Mouse (Mus musculus) granulocyte monocyte progenitor cell, adult 5-6 weeks (primary cell): Measurements from ENCODE around the gene Ccdc134. TPM values are rescaled to one million over a fixed set of nuclear protein-coding genes. Genes with fewer than 3 reads are reported as not detected.
"Not testable (repeated sequence)": the region's sequence is repeated elsewhere in the genome, so short reads cannot be mapped to it uniquely, and the experiment has no call there.

Experiments
- ATAC-seq: replicated peaks from 2 replicates; pipeline ENCODE4 v1.8.0; 2016; ENCODE audit warnings: mild to moderate bottlenecking, moderate TSS enrichment, inconsistent platforms; ENCODE audit not compliant: poor library complexity, severe bottlenecking
- total RNA-seq, 2 experiments: library from RNA; stranded (forward) in 1 of 2; stranded (reverse) in 1 of 2; fragments of 200-712, 200-1000 nt in 1 of 2; fragments of >200 nt in 1 of 2; fragmentation: Nextera tagmentation in 1 of 2; gene quantifications; 2 replicates each; pipeline ENCODE4 v1.2.3; 2014 to 2017

Gene Ccdc134
- total RNA-seq (2014; fragmentation: Nextera tagmentation), result 11.0 and 26.5 TPM in 2 replicates
- total RNA-seq (2017), result 13.1 and 17.2 TPM in 2 replicates

- ATAC-seq, result peak; percentile 96
Observed at GRCm38 (mm10) chr15:82127426-82128374, at the start of gene Ccdc134. TSS of gene Ccdc134 (plus strand) at chr15:82127922.

DNA sequence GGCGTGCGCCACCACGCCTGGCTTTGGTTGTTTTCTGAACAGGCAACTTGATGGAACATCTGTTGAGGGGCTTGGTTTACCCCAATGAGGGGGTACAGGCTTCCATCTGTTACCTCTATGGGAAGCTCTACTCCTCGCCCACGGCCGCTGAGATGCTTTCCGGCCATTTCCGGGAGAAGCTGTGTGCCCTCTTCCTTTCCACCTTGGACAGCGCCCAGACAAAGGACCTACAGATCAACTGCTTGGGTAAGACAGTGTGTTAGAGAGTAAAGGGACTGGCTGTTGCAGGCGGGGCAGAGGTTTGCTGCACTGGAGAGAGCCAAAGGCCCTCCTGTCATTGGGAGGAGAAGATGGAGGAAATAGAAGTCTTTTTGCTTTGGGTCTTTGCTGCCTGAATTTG is 47.8 kb upstream of the Ccdc134 start:
- no peak for ATAC-seq

GRCm38 (mm10) chr15:82081161-82081560 is 46.6 kb upstream of the Ccdc134 start:
- peak; percentile 76 for ATAC-seq

DNA sequence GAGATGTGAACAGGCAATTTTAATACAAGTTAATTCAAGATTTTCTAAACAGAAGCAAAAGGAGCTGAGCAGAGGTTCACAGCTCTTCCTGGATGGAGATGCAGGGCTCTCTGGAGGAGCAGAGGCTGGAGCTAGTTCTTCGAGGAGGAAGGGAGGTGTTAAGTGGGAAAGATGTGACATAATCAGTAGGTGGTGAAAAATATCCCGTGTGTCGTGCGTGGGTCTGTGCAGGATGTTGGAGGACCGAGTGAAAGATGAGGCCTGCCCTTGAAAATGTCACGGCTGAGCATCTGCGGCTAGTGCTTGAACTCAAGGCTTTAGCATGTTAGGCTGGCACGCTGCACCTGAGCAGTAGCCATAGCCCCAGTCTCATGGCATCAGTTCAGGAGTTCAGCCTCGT is 42.1 kb upstream of the Ccdc134 start:
- ATAC-seq, result no peak

DNA sequence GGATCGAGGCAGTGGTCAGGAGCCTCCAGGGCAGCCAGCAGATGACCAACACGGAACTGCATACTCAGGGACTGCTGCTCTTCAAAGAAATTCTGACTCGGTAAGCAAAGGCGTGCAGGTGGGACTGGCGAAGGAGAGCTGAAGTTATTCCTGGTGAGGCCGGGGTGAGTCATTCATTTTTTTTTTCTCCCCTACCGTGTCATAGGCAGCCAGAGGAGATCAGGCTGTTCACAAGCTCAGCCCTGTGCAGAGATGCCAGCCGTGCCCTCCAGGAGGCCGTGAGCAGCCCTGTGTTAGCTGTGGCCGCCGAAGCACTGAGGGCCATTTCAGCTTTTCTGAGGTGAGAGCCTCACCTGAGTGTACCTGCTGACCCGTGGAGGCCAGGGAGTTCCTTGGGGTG is 41.6 kb upstream of the Ccdc134 start:
- ATAC-seq, result no peak

DNA sequence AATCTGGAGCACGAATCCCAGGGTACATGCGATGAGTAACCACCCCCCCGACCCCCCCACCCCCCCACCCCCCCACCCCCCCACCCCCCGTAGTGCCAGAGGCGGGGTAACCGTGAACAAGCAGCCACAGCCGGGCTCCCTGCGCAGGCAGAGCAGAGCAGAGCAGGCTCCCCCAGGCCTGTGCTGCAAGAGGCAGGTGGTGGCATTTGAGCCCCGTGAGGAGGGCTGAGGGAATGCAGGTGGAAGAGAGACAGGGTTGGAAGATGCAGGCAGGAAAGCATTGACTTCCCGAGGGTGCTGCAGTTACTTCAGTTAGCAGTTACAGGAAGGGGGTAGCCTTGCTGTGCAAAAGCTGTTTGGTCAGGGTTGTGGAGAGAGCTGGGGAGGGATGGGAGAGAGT is 40.5 kb upstream of the Ccdc134 start:
- peak; percentile 33; the same call in 1 of the 2 replicates for ATAC-seq

- no peak for ATAC-seq
Observed at GRCm38 (mm10) chr15:82091061-82091460, 36.7 kb upstream of the Ccdc134 start.

GRCm38 (mm10) chr15:82106953-82107555 is 20.7 kb upstream of the Ccdc134 start:
- ATAC-seq, result peak; percentile 46

DNA sequence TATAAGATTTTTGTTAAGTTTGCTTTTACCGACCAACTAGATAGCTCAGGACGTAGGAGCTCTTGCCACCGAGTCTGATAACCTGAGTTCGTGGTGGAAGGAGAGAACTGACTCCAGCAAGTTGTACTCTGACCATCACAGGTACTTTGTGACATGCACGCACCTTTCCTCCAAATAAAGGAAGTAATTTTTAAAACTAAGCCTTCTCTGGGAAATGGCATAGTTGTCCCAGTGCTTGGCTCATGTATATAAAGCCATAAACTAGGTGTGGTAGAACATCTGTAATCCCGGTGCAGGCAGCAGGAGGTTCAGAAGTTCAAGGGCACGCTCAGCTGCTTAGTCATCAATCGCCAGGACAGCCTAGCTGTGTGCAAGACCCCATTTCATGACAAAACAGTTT is 7.2 kb upstream of the Ccdc134 start:
- ATAC-seq, result no peak

- ATAC-seq, result not testable (repeated sequence)
Observed at GRCm38 (mm10) chr15:82126690-82127089, 1.0 kb upstream of the Ccdc134 start.

DNA sequence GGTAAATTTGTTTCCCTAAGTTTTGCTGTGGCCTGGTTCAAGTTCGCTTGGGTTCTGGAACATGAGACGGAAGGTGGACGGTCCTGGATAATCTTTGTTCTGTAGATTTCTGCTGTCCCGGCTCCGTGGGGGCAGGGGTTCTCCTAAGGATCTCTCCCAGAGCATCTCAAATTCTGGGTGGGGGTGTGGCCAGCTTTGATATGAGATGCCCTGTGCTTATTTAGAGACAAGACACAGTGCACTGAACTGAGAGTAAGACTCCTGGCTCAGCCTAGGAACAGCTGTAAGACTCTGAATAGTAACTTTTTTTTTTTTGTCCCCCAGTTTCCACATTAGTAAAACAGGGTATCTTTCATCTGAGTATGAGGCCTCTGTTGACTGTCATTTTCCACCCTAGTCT is 676 bp downstream of the Ccdc134 start:
- ATAC-seq, result no peak

GRCm38 (mm10) chr15:82130599-82130998 is 2.9 kb downstream of the Ccdc134 start:
- ATAC-seq, result no peak; the same call in 1 of the 2 replicates

- ATAC-seq, result no peak
Observed at GRCm38 (mm10) chr15:82135372-82135771, 7.7 kb downstream of the Ccdc134 start.

- peak; percentile 83 for ATAC-seq
Observed at GRCm38 (mm10) chr15:82138565-82138964, 10.8 kb downstream of the Ccdc134 start.

GRCm38 (mm10) chr15:82139196-82139595 is 11.5 kb downstream of the Ccdc134 start:
- ATAC-seq, result no peak

- ATAC-seq, result no peak
Observed at GRCm38 (mm10) chr15:82140355-82140754, 12.6 kb downstream of the Ccdc134 start.

GRCm38 (mm10) chr15:82144157-82144556 is 16.4 kb downstream of the Ccdc134 start:
- ATAC-seq, result no peak

- no peak for ATAC-seq
Observed at GRCm38 (mm10) chr15:82145408-82145807, 17.7 kb downstream of the Ccdc134 start.

DNA sequence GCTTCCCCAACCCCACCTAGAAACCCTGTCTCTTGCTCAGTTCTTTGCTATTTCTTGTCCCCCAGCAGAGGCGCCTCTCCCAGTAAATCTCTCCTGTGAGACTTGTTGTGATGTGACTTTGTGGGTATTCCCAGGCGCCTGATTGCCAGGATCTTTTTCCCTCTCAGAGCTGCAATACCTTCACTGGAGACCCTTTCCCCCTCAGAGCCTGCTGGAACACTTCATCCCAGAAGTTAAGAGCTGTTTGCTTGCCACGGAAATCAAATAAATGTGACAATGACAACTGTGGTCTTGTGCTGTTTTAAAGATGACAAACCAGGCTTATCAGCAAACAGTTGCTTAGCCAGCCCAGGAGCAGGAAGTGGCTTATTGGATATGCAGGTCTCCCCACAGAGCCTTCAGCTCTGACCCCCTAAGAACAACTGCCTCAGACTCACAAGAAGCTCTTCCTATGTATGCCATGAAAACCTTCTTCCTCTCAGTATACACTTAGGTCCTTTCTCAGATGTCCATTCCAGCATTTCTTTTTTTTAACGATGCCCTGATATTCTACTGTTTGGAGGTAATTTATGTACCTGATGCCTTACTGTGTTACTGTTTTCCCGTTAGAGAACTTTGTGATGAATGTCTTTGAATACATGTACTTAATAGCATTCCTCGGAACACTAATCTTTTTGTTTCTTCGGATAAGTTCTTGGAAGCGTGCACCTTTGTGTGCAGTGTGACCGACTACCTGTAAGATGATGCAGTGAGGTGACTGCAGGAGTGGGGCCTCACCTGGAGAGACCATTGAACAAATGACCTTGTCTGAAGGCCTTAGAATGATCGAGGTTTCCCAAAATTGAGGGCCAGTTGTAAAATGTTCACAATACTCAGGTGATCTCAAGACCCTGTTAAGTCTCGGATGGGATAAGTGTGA is 18.4 kb downstream of the Ccdc134 start:
- no peak for ATAC-seq
